34 mouse cellular contexts compared by ENCODE assay signal in genomic region chr2:73304506-73304905, GRCm38 (mm10). TPM values are rescaled to one million over a fixed set of nuclear protein-coding genes. Genes with fewer than 3 reads are reported as not detected.
"Had no signal": no experiment of that assay in that cellular context is flagged by ENCODE, and none has a peak within 500 bp of the region (broad histone marks: within the 10 kb centered on the region; RNA-seq: fewer than 3 reads in every experiment).

No protein-coding gene starts in this region.

- DNase-seq: left cerebral cortex, postnatal 4 days; liver; liver, postnatal 0 days; lung, adult 18-20 months; lung, adult 2 months; lung, embryonic 14.5 days; lung, postnatal 10 days; lung, postnatal 14 days; lung, postnatal 36 days; lung, postnatal 4 days; midbrain, embryonic 14.5 days had no signal

- H3K27me3 ChIP-seq: limb, embryonic 12.5 days; limb, embryonic 13.5 days; limb, embryonic 15.5 days; liver, embryonic 12.5 days; liver, embryonic 15.5 days; lung, embryonic 15.5 days; megakaryocyte, embryonic 14.5 days; midbrain, embryonic 12.5 days; midbrain, embryonic 13.5 days; midbrain, embryonic 15.5 days; neural tube, embryonic 12.5 days; neural tube, embryonic 13.5 days had no signal

- H3K4me3 ChIP-seq: limb, embryonic 10.5 days; limb, embryonic 12.5 days; limb, embryonic 13.5 days; limb, embryonic 15.5 days; liver, embryonic 12.5 days; liver, embryonic 15.5 days; lung, embryonic 15.5 days; megakaryocyte, embryonic 14.5 days; midbrain, embryonic 10.5 days; midbrain, embryonic 12.5 days; midbrain, embryonic 13.5 days; midbrain, embryonic 15.5 days; myocyte; neural tube, embryonic 12.5 days; neural tube, embryonic 13.5 days had no signal

- H3K9me3 ChIP-seq: limb, embryonic 10.5 days; limb, embryonic 12.5 days; limb, embryonic 13.5 days; limb, embryonic 15.5 days; liver, embryonic 12.5 days; liver, embryonic 15.5 days; lung, embryonic 15.5 days; megakaryocyte, embryonic 14.5 days; midbrain, embryonic 10.5 days; midbrain, embryonic 12.5 days; midbrain, embryonic 13.5 days; midbrain, embryonic 15.5 days; neural tube, embryonic 12.5 days; neural tube, embryonic 13.5 days had no signal

- H3K9ac ChIP-seq: limb, embryonic 12.5 days; limb, embryonic 13.5 days; limb, embryonic 15.5 days; liver, embryonic 12.5 days; liver, embryonic 14.5 days; liver, embryonic 15.5 days; liver, postnatal 0 days; lung, embryonic 14.5 days; lung, embryonic 15.5 days; midbrain, embryonic 12.5 days; midbrain, embryonic 13.5 days; midbrain, embryonic 15.5 days; neural tube, embryonic 12.5 days; neural tube, embryonic 13.5 days had no signal

- ATAC-seq: liver, embryonic 12.5 days; liver, postnatal 0 days; lung, postnatal 0 days; midbrain, embryonic 13.5 days; midbrain, embryonic 15.5 days; midbrain, embryonic 16.5 days had no signal

- H3K4me2 ChIP-seq: limb, embryonic 12.5 days; limb, embryonic 13.5 days; limb, embryonic 15.5 days; liver, embryonic 12.5 days; liver, embryonic 15.5 days; lung, embryonic 14.5 days; lung, embryonic 15.5 days; midbrain, embryonic 11.5 days; midbrain, embryonic 12.5 days; midbrain, embryonic 13.5 days; midbrain, embryonic 15.5 days; neural tube, embryonic 12.5 days; neural tube, embryonic 13.5 days had no signal

- H3K4me1 ChIP-seq: limb, embryonic 10.5 days; limb, embryonic 12.5 days; limb, embryonic 13.5 days; limb, embryonic 15.5 days; lung, embryonic 15.5 days; megakaryocyte, embryonic 14.5 days; midbrain, embryonic 10.5 days; midbrain, embryonic 12.5 days; midbrain, embryonic 13.5 days; midbrain, embryonic 15.5 days; neural tube, embryonic 12.5 days; neural tube, embryonic 13.5 days had no signal

- H3K27ac ChIP-seq: limb, embryonic 10.5 days; limb, embryonic 12.5 days; limb, embryonic 13.5 days; limb, embryonic 15.5 days; liver, embryonic 12.5 days; liver, embryonic 14.5 days; liver, embryonic 15.5 days; lung, embryonic 15.5 days; macrophage; midbrain, embryonic 10.5 days; midbrain, embryonic 12.5 days; midbrain, embryonic 13.5 days; midbrain, embryonic 15.5 days; neural tube, embryonic 12.5 days; neural tube, embryonic 13.5 days had no signal

RNA-seq across cellular contexts. Expression of gene Sp9, which starts 32.8 kb away (rescaled TPM):
- polyA plus RNA-seq: liver, adult 2 months; liver, embryonic 12.5 days; liver, embryonic 15.5 days; liver, embryonic 16.5 days; liver, postnatal 0 days; lung, adult 2 months; lung, embryonic 14.5 days; lung, embryonic 15.5 days; lung, embryonic 16.5 days; lung, postnatal 0 days had no signal
